Mouse (Mus musculus): ENCODE results near the gene Dld. TPM values are rescaled to one million over a fixed set of nuclear protein-coding genes. Genes with fewer than 3 reads are reported as not detected.
A peak's percentile ranks its signal among the peaks of the same experiment; 100 is the strongest.

The Dld gene
- total and polyA plus RNA-seq, 3 experiments = 61.2 to 109 (median 79.8) TPM

GRCm38 (mm10) chr12:31369656-31370055 lies 18.4 kb upstream of the Dld start:
- Histone ChIP-seq H3K36me3 (replicated peaks in 1 of 2; ENCODE audit: control insufficient read depth in 1 of 2, insufficient read depth in 1 of 2, low read length in 1 of 2) (no peaks in the 10 kb centered on the region), H3K4me3 (replicated peaks in 1 of 3; ENCODE audit: low read depth in 2 of 3, low read length in 2 of 3, poor library complexity in 1 of 3) (no peak overlapping the region), H3K9ac (ENCODE audit: insufficient read depth, low read depth) (no peak overlapping the region), H3K79me2 (replicated peaks; ENCODE audit: control insufficient read depth, extremely low read depth, insufficient read depth, poor library complexity, severe bottlenecking) (no peaks in the 10 kb centered on the region), H3K9me3 (replicated peaks; ENCODE audit: low read length) (no peaks in the 10 kb centered on the region), H3K27ac (ENCODE audit: insufficient read depth, low read depth) (no peak overlapping the region), H3K27me3 (replicated peaks) (no peaks in the 10 kb centered on the region), H3K4me1 (ENCODE audit: control insufficient read depth in 1 of 2, insufficient read depth in 2 of 2) (peaks cover 0 to 3% of the 10 kb centered on the region in 2 experiments; a peak in 1 of 4 replicates), H3K4me2 (ENCODE audit: insufficient read depth, low read depth, poor library complexity, severe bottlenecking) (no peak overlapping the region)
- in situ Hi-C loops (cut with MboI; ENCODE audit: low pct_ligation_motif_present, low pct_unique_long_range_greater_than_20kb, low sequenced_read_pairs) = no loop called here
- no peak for DNase-seq (ENCODE audit: extremely low read depth)
- TF ChIP-seq CTCF (conservative IDR thresholded peaks at IDR 0.05 in 1 of 2, IDR thresholded peaks at IDR 0.05 in 1 of 2; ENCODE audit: low read depth in 2 of 2, low read length in 2 of 2) (peak in 1 of 2 experiments; percentile 21; a peak in 2 of 4 replicates), RAD21 (IDR thresholded peaks at IDR 0.05; ENCODE audit: low read depth, low read length) (peak; percentile 29), ELF1 (IDR thresholded peaks at IDR 0.05; ENCODE audit: low read depth, low read length) (no peak)
- dilution Hi-C loops (cut with MboI; ENCODE audit: extremely low pct_ligation_motif_present, extremely low pct_unique_long_range_greater_than_20kb, low sequenced_read_pairs) = no loop called here

GRCm38 (mm10) chr12:31369118-31369517 lies 17.9 kb upstream of the Dld start:
- dilution Hi-C loops (cut with MboI; ENCODE audit: extremely low pct_ligation_motif_present, extremely low pct_unique_long_range_greater_than_20kb, low sequenced_read_pairs) (no loop called here), in situ Hi-C loops (cut with MboI; ENCODE audit: low pct_ligation_motif_present, low pct_unique_long_range_greater_than_20kb, low sequenced_read_pairs) (no loop called here)
- Histone ChIP-seq H3K36me3 (replicated peaks in 1 of 2; ENCODE audit: control insufficient read depth in 1 of 2, insufficient read depth in 1 of 2, low read length in 1 of 2) (no peaks in the 10 kb centered on the region), H3K9me3 (replicated peaks; ENCODE audit: low read length) (no peaks in the 10 kb centered on the region), H3K9ac (ENCODE audit: insufficient read depth, low read depth) (no peak overlapping the region), H3K79me2 (replicated peaks; ENCODE audit: control insufficient read depth, extremely low read depth, insufficient read depth, poor library complexity, severe bottlenecking) (no peaks in the 10 kb centered on the region), H3K4me2 (ENCODE audit: insufficient read depth, low read depth, poor library complexity, severe bottlenecking) (no peak overlapping the region), H3K27me3 (replicated peaks) (no peaks in the 10 kb centered on the region), H3K4me3 (replicated peaks in 1 of 3; ENCODE audit: low read depth in 2 of 3, low read length in 2 of 3, poor library complexity in 1 of 3) (no peak overlapping the region), H3K4me1 (ENCODE audit: control insufficient read depth in 1 of 2, insufficient read depth in 2 of 2) (no peaks in the 10 kb centered on the region), H3K27ac (ENCODE audit: insufficient read depth, low read depth) (no peak overlapping the region)
- DNase-seq (ENCODE audit: extremely low read depth) = no peak
- TF ChIP-seq ZMIZ1 (IDR thresholded peaks at IDR 0.05; ENCODE audit: low read depth, low read length) = no peak
- no peak for TF ChIP-seq USF2 (conservative IDR thresholded peaks at IDR 0.05; ENCODE audit: low read depth, low read length)
- TF ChIP-seq MXI1 (IDR thresholded peaks at IDR 0.05; ENCODE audit: low read depth, low read length) = no peak
- no peak for TF ChIP-seq TCF12 (IDR thresholded peaks at IDR 0.05; ENCODE audit: low read depth, low read length)
- no peak for TF ChIP-seq IRF4 (IDR thresholded peaks at IDR 0.05; ENCODE audit: low read depth, low read length)
- no peak for TF ChIP-seq SMC3 (IDR thresholded peaks at IDR 0.05; ENCODE audit: low read depth, low read length)
- TF ChIP-seq RAD21 (IDR thresholded peaks at IDR 0.05; ENCODE audit: low read depth, low read length) = no peak
- TF ChIP-seq ETS1 (conservative IDR thresholded peaks at IDR 0.05; ENCODE audit: low read depth, low read length) = no peak
- no peak for TF ChIP-seq EP300 (IDR thresholded peaks at IDR 0.05; ENCODE audit: low read length)
- TF ChIP-seq JUND (conservative IDR thresholded peaks at IDR 0.05; ENCODE audit: low read depth, low read length) = no peak
- no peak for TF ChIP-seq POLR2A (IDR thresholded peaks at IDR 0.05; ENCODE audit: low read depth, low read length)
- no peak for TF ChIP-seq ZNF384 (IDR thresholded peaks at IDR 0.05; ENCODE audit: low read depth, low read length)
- no peak for TF ChIP-seq GABPA (IDR thresholded peaks at IDR 0.05; ENCODE audit: insufficient replicate concordance, low read depth, low read length)
- TF ChIP-seq CTCF (conservative IDR thresholded peaks at IDR 0.05 in 1 of 2, IDR thresholded peaks at IDR 0.05 in 1 of 2; ENCODE audit: low read depth in 2 of 2, low read length in 2 of 2) = no peak
- TF ChIP-seq NELFE (IDR thresholded peaks at IDR 0.05; ENCODE audit: low read depth, low read length) = no peak
- no peak for TF ChIP-seq RCOR1 (conservative IDR thresholded peaks at IDR 0.05; ENCODE audit: low read depth, low read length)
- no peak for TF ChIP-seq NRF1 (IDR thresholded peaks at IDR 0.05; ENCODE audit: low read depth, low read length)
- TF ChIP-seq POLR2AphosphoS2 (IDR thresholded peaks at IDR 0.05; ENCODE audit: low read depth, low read length) = no peak
- no peak for TF ChIP-seq TBP (conservative IDR thresholded peaks at IDR 0.05; ENCODE audit: low read depth, low read length)

Measured in CH12.LX (cell line).